Mouse (Mus musculus): Measurements from ENCODE around the gene Pla2g12b. TPM values are rescaled to one million over a fixed set of nuclear protein-coding genes. Genes with fewer than 3 reads are reported as not detected.

The Pla2g12b gene
- 0.14 and 0.19 TPM in 2 replicates for polyA plus RNA-seq (2012; rRNA removed)

DNA sequence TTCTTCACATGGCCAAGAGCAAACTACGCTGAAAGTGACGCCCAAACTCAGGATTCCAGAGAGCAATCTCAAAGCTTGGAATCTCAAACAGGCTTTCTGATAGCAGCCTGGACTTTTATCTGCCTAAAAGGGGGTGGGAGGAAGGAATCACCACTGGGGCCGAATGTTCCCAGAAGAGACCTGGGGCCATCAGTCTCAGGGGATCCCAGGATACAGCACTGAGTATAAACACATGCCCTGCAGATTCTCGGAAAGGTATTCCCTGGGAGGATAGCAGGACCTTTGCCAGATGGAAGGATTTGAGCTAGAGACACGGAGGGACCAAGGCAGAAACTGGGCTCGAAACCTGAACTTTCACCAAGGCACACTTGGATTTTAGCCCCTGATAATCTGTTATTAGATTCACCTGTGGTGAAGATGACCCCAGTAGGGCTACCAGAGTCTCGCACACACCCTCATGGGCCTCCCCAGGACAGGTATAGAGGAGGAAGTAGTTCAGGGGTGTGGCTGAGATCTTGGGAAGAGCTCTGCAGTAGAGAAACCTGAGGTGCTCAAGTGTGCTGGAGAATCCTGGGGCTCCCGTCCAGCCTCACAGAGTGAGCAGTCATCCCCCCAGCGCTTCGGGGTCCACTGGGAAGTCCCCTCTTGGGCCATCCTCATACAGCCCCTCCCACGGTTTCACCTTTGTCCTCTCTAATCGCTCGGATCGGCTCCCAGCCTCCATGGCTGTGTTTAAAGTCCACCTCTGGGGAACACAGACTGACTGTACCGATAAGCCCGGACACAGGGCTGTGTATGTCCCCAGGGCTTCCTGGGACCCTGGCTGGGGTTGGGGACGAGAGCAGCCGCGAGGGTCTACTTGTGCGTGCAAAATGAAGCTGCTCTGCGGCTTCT lies at the start of gene Pla2g12b:
Gene Pla2g12b, plus strand, starts transcription at position 762 of the 894 bp plus-strand sequence.
- TF ChIP-seq CTCF (IDR thresholded peaks at IDR 0.05; ENCODE audit: control insufficient read depth, insufficient read depth, insufficient replicate concordance, low read depth, low read length) (no peak), POLR2A (IDR thresholded peaks at IDR 0.05; ENCODE audit: control insufficient read depth, low read depth, low read length) (no peak)
- no peaks in the 10 kb centered on the region for H3K27me3 ChIP-seq (ENCODE audit: control insufficient read depth, insufficient read depth, low read length)
- peaks cover 6% of the 10 kb centered on the region for H3K4me1 ChIP-seq (ENCODE audit: control insufficient read depth, insufficient read depth, low read length)
- H3K27ac ChIP-seq (ENCODE audit: control insufficient read depth, insufficient read depth, low read depth, low read length) = no peak within 1 kb of the TSS
- H3K36me3 ChIP-seq (ENCODE audit: control insufficient read depth, insufficient read depth, low read length) = no peaks in the 10 kb centered on the region
- H3K4me3 ChIP-seq (ENCODE audit: control insufficient read depth, low read depth, low read length) = no peak within 1 kb of the TSS; the same call in 1 of the 2 replicates

- Histone ChIP-seq H3K36me3 (ENCODE audit: control insufficient read depth, insufficient read depth, low read length) (no peaks in the 10 kb centered on the region), H3K27me3 (ENCODE audit: control insufficient read depth, insufficient read depth, low read length) (no peaks in the 10 kb centered on the region), H3K4me3 (ENCODE audit: control insufficient read depth, low read depth, low read length) (no peak overlapping the region), H3K27ac (ENCODE audit: control insufficient read depth, insufficient read depth, low read depth, low read length) (no peak overlapping the region), H3K4me1 (ENCODE audit: control insufficient read depth, insufficient read depth, low read length) (no peaks in the 10 kb centered on the region)
- no peak for TF ChIP-seq CTCF (IDR thresholded peaks at IDR 0.05; ENCODE audit: control insufficient read depth, insufficient read depth, insufficient replicate concordance, low read depth, low read length)
- no peak for TF ChIP-seq POLR2A (IDR thresholded peaks at IDR 0.05; ENCODE audit: control insufficient read depth, low read depth, low read length)
Measured at GRCm38 (mm10) chr10:59354120-59354519, 49.3 kb upstream of the Pla2g12b start.

DNA sequence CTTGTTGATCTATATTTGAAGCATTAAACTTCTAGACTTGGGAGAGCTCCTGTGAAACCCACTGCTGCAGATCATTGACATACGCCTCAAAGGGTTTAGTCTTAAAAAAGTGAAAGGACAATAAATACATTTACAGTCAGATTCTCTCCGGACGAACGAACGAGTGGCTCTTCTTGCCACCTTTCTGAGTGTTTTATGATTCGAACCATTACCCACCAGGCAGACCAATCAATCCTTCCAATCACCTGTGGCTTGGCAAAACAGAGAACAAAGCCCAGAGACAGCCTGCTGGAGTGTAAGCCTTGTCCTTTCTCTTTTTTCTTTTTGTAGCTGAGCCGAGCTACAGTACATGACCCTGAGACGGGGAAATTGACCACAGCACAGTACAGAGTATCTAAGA lies 48.4 kb upstream of the Pla2g12b start:
- no peaks in the 10 kb centered on the region for H3K4me1 ChIP-seq (ENCODE audit: control insufficient read depth, insufficient read depth, low read length)
- H3K27ac ChIP-seq (ENCODE audit: control insufficient read depth, insufficient read depth, low read depth, low read length) = no peak overlapping the region
- H3K27me3 ChIP-seq (ENCODE audit: control insufficient read depth, insufficient read depth, low read length) = no peaks in the 10 kb centered on the region
- no peaks in the 10 kb centered on the region for H3K36me3 ChIP-seq (ENCODE audit: control insufficient read depth, insufficient read depth, low read length)
- H3K4me3 ChIP-seq (ENCODE audit: control insufficient read depth, low read depth, low read length) = no peak overlapping the region
- TF ChIP-seq CTCF (IDR thresholded peaks at IDR 0.05; ENCODE audit: control insufficient read depth, insufficient read depth, insufficient replicate concordance, low read depth, low read length) (no peak), POLR2A (IDR thresholded peaks at IDR 0.05; ENCODE audit: control insufficient read depth, low read depth, low read length) (no peak)

- TF ChIP-seq POLR2A (IDR thresholded peaks at IDR 0.05; ENCODE audit: control insufficient read depth, low read depth, low read length) (no peak), CTCF (IDR thresholded peaks at IDR 0.05; ENCODE audit: control insufficient read depth, insufficient read depth, insufficient replicate concordance, low read depth, low read length) (no peak)
- Histone ChIP-seq H3K27ac (ENCODE audit: control insufficient read depth, insufficient read depth, low read depth, low read length) (no peak overlapping the region), H3K36me3 (ENCODE audit: control insufficient read depth, insufficient read depth, low read length) (no peaks in the 10 kb centered on the region), H3K4me3 (ENCODE audit: control insufficient read depth, low read depth, low read length) (no peak overlapping the region), H3K27me3 (ENCODE audit: control insufficient read depth, insufficient read depth, low read length) (no peaks in the 10 kb centered on the region), H3K4me1 (ENCODE audit: control insufficient read depth, insufficient read depth, low read length) (no peaks in the 10 kb centered on the region)
Measured at GRCm38 (mm10) chr10:59358744-59359143, 44.7 kb upstream of the Pla2g12b start.

- Histone ChIP-seq H3K4me3 (ENCODE audit: control insufficient read depth, low read depth, low read length) (no peak overlapping the region), H3K27me3 (ENCODE audit: control insufficient read depth, insufficient read depth, low read length) (no peaks in the 10 kb centered on the region), H3K27ac (ENCODE audit: control insufficient read depth, insufficient read depth, low read depth, low read length) (no peak overlapping the region), H3K4me1 (ENCODE audit: control insufficient read depth, insufficient read depth, low read length) (no peaks in the 10 kb centered on the region), H3K36me3 (ENCODE audit: control insufficient read depth, insufficient read depth, low read length) (no peaks in the 10 kb centered on the region)
- TF ChIP-seq CTCF (IDR thresholded peaks at IDR 0.05; ENCODE audit: control insufficient read depth, insufficient read depth, insufficient replicate concordance, low read depth, low read length) = no peak
- TF ChIP-seq POLR2A (IDR thresholded peaks at IDR 0.05; ENCODE audit: control insufficient read depth, low read depth, low read length) = no peak
Measured at GRCm38 (mm10) chr10:59363208-59363607, 40.3 kb upstream of the Pla2g12b start.

DNA sequence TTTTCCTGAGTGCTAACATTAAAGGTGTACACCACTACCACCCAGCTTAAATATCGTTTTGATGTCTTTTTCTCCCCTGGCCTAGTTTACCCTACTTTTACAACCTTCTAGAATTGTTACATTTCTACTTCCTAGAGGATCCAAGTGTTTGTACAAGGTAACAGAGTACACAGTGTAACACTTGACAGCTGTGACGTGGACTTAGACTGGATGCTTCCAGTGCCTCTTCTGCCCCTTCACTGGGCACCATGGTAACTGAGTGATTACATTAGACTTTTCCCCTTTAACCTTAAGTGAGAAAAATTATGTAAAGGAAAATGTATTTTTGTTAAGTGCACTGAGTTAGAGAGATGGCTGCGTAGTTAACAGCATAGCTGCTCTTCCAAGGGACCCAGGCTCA lies 38.9 kb upstream of the Pla2g12b start:
- Histone ChIP-seq H3K4me1 (ENCODE audit: control insufficient read depth, insufficient read depth, low read length) (no peaks in the 10 kb centered on the region), H3K27ac (ENCODE audit: control insufficient read depth, insufficient read depth, low read depth, low read length) (no peak overlapping the region), H3K4me3 (ENCODE audit: control insufficient read depth, low read depth, low read length) (no peak overlapping the region), H3K36me3 (ENCODE audit: control insufficient read depth, insufficient read depth, low read length) (no peaks in the 10 kb centered on the region), H3K27me3 (ENCODE audit: control insufficient read depth, insufficient read depth, low read length) (no peaks in the 10 kb centered on the region)
- no peak for TF ChIP-seq CTCF (IDR thresholded peaks at IDR 0.05; ENCODE audit: control insufficient read depth, insufficient read depth, insufficient replicate concordance, low read depth, low read length)
- no peak for TF ChIP-seq POLR2A (IDR thresholded peaks at IDR 0.05; ENCODE audit: control insufficient read depth, low read depth, low read length)

DNA sequence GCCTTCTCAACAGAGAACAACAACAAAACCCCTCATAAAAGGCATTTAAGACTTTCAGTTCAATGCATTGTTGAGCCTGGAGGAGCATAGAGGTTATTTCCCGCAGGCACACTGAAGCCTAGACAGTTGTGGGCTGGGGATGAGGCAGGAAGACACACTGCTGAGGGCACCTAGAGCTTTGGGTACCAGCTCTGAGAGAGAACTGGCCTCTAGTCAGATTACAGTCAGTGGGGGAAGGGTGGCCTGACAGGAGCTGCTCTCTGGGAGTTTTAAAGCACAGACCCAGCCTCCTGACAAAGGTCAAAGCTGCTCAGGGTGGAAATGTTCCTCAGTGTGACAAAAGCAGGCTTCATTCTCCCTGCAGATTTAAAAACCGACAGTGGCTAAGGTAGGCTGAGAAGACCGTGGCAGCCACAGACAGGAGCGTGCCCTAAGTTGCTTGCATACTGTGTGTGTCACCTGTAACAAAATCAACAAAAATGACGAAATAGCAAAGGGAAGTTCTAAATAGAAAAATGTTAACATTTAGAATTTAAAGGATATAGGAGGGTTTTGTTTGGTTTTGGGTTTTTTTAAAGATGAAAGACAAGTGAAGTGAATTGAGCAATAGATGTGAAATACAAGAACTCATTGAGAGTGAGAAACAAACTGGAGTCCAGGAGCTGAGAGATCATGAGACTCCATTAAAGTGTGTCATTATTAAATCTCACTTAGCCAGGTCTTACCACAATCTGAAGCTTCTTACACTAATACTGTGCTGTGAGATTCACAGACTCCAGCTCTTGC lies 37.5 kb upstream of the Pla2g12b start:
- no peak overlapping the region for H3K4me3 ChIP-seq (ENCODE audit: control insufficient read depth, low read depth, low read length)
- no peak overlapping the region for H3K27ac ChIP-seq (ENCODE audit: control insufficient read depth, insufficient read depth, low read depth, low read length)
- H3K4me1 ChIP-seq (ENCODE audit: control insufficient read depth, insufficient read depth, low read length) = no peaks in the 10 kb centered on the region
- TF ChIP-seq POLR2A (IDR thresholded peaks at IDR 0.05; ENCODE audit: control insufficient read depth, low read depth, low read length) (no peak), CTCF (IDR thresholded peaks at IDR 0.05; ENCODE audit: control insufficient read depth, insufficient read depth, insufficient replicate concordance, low read depth, low read length) (no peak)
- H3K36me3 ChIP-seq (ENCODE audit: control insufficient read depth, insufficient read depth, low read length) = no peaks in the 10 kb centered on the region
- no peaks in the 10 kb centered on the region for H3K27me3 ChIP-seq (ENCODE audit: control insufficient read depth, insufficient read depth, low read length)

Measured in testis, adult 2 months (tissue).